Mouse (Mus musculus) hindbrain, embryonic 14.5 days (tissue): ENCODE results near the gene Tomm6. TPM values are rescaled to one million over a fixed set of nuclear protein-coding genes. Genes with fewer than 3 reads are reported as not detected.

Experiments used
- ATAC-seq: fragments of 200-750 bp; cut with Nextera tagmentation; 2 replicates; pipeline ENCODE4 v1.8.0; 2017; ENCODE audit warnings: moderate number of reproducible peaks, mild to moderate bottlenecking, moderate TSS enrichment, moderate library complexity; ENCODE audit not compliant: low FRiP score
- DNase-seq: peaks from one replicate; pipeline ENCODE4 v3.0.0-alpha.2; 2015; ENCODE audit warnings: low spot score
- H3K27ac ChIP-seq: fragments of 300-500 bp; sonication (generic); 2 replicates; pipeline ENCODE4 v1.5.1; 2014; ENCODE audit warnings: mild to moderate bottlenecking, moderate library complexity
- H3K27me3 ChIP-seq: fragments of 300-500 bp; sonication (generic); 2 replicates; pipeline ENCODE4 v1.6.1; 2014; ENCODE audit warnings: mild to moderate bottlenecking, low read length, mixed read lengths; ENCODE audit not compliant: control insufficient read depth, insufficient read depth
- H3K36me3 ChIP-seq: fragments of 300-500 bp; sonication (generic); replicated peaks from 2 replicates; pipeline ENCODE4 v1.6.1; 2014; ENCODE audit not compliant: control insufficient read depth, insufficient read depth
- H3K4me1 ChIP-seq: fragments of 300-500 bp; sonication (generic); replicated peaks from 2 replicates; pipeline ENCODE4 v1.6.1; 2014; ENCODE audit warnings: antibody characterized with exemption, low read length, mixed read lengths; ENCODE audit not compliant: control insufficient read depth, insufficient read depth
- H3K4me2 ChIP-seq: fragments of 300-500 bp; sonication (generic); replicated peaks from 2 replicates; pipeline ENCODE4 v1.6.1; 2014; ENCODE audit warnings: mild to moderate bottlenecking, moderate library complexity
- H3K4me3 ChIP-seq: fragments of 300-500 bp; sonication (generic); replicated peaks from 2 replicates; pipeline ENCODE4 v1.5.1; 2014; ENCODE audit warnings: mild to moderate bottlenecking, low read length
- H3K9ac ChIP-seq: fragments of 300-500 bp; sonication (generic); 2 replicates; pipeline ENCODE4 v1.6.1; 2014
- H3K9me3 ChIP-seq: fragments of 300-500 bp; sonication (generic); 2 replicates; pipeline ENCODE4 v1.6.1; 2016; ENCODE audit warnings: low read length; ENCODE audit not compliant: control insufficient read depth
- WGBS: fragments of 180-500 bp; shearing (Covaris S2); extraction: QIAGEN DNeasy Blood & Tissue Kit; methylation state at CpG from one replicate; pipeline ENCODE4 v1.1.7; 2014; 5-methylcytosine and 5-hydroxymethylcytosine counted together
- polyA plus RNA-seq: library from polyadenylated mRNA; unstranded; fragments of >200 nt; fragmentation: Nextera tagmentation; extraction: Ambion mirVana; gene quantifications from 2 replicates; pipeline ENCODE4 v1.2.1, GENCODE M21; 2014

Tomm6 gene
- polyA plus RNA-seq, 1 experiment from 2014 or later, result 327 TPM

- Histone ChIP-seq H3K4me2 (no peak overlapping the region), H3K4me3 (no peak overlapping the region), H3K27ac (no peak overlapping the region), H3K27me3 (no peaks in the 10 kb centered on the region), H3K36me3 (peaks cover 2% of the 10 kb centered on the region; the same call in 1 of the 2 replicates), H3K9ac (no peak overlapping the region), H3K9me3 (no peaks in the 10 kb centered on the region), H3K4me1 (no peaks in the 10 kb centered on the region)
- peak; percentile 46 for DNase-seq
- WGBS, result 81% methylated on average over 1 of the region's 1 CpGs
- ATAC-seq, result no peak
Observed at GRCm38 (mm10) chr17:47646683-47647082, 41.5 kb downstream of the Tomm6 start.

- WGBS, result 97% methylated on average over 2 of the region's 2 CpGs
Observed at GRCm38 (mm10) chr17:47642992-47643391, 45.2 kb downstream of the Tomm6 start.

More at GRCm38 (mm10) chr17:47642992-47643391, 45.2 kb downstream of the Tomm6 start:
- Histone ChIP-seq H3K27ac (no peak overlapping the region), H3K36me3 (no peaks in the 10 kb centered on the region), H3K9me3 (no peaks in the 10 kb centered on the region), H3K9ac (no peak overlapping the region), H3K4me2 (no peak overlapping the region), H3K4me1 (no peaks in the 10 kb centered on the region), H3K27me3 (no peaks in the 10 kb centered on the region), H3K4me3 (no peak overlapping the region)
- ATAC-seq, result no peak
- DNase-seq, result no peak

Other genes starting within 250 kb of the Tomm6 start
- 16.4 and 16.9 TPM in 2 replicates for gene Taf8, start 186.1 kb downstream of the Tomm6 start, polyA plus RNA-seq
- gene Ccnd3, start 183.3 kb downstream of the Tomm6 start, polyA plus RNA-seq, result 78.9 and 80.3 TPM in 2 replicates
- 33.3 and 34.3 TPM in 2 replicates for gene Bysl, start 76.9 kb downstream of the Tomm6 start, polyA plus RNA-seq
- 42.3 and 44.7 TPM in 2 replicates for gene Med20, start 76.8 kb downstream of the Tomm6 start, polyA plus RNA-seq
- 3.0 and 3.1 TPM in 2 replicates for gene Gm20517, start 76.8 kb downstream of the Tomm6 start, polyA plus RNA-seq
- gene Usp49, start 57.7 kb downstream of the Tomm6 start, polyA plus RNA-seq, result 6.7 and 7.6 TPM in 2 replicates
- 42.3 and 44.4 TPM in 2 replicates for gene Frs3, start 644 bp upstream of the Tomm6 start, polyA plus RNA-seq
- 4.8 and 7.1 TPM in 2 replicates for gene Gm21981, start 6.1 kb upstream of the Tomm6 start, polyA plus RNA-seq
- 2.1 and 2.2 TPM in 2 replicates for gene Prickle4, start 6.3 kb upstream of the Tomm6 start, polyA plus RNA-seq
- gene Pgc, start 38.5 kb upstream of the Tomm6 start, polyA plus RNA-seq, result not detected in 2 replicates
- 2.8 and 4.2 TPM in 2 replicates for gene Tfeb, start 48.6 kb upstream of the Tomm6 start, polyA plus RNA-seq
- gene Mdfi, start 146.3 kb upstream of the Tomm6 start, polyA plus RNA-seq, result 7.5 and 7.7 TPM in 2 replicates
- gene Foxp4, start 236.3 kb upstream of the Tomm6 start, polyA plus RNA-seq, result 34.3 and 35.1 TPM in 2 replicates